9 mouse cellular contexts compared by ENCODE assay signal in the genomic region with DNA sequence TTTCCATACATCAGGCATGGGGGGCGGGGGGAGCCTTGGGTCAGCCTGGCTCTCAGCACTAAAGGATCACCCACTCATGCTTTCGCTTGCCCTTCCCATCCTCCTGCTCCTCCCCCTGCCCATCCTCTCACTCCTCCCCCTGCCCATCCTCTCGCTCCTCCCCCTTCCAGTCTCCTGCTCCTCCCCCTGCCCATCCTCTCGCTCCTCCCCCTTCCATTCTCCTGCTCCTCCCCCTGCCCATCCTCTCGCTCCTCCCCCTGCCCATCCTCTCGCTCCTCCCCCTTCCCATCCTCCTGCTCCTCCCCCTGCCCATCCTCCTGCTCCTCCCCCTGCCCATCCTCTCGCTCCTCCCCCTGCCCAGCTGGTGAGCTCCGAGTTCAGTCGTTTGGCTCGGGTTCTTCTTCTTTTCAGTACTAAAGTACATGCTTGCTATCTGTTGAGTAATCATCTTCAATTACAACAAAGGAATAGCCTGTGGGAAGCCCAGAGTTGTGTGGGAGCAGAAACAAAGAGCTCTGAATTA. TPM values are rescaled to one million over a fixed set of nuclear protein-coding genes. Genes with fewer than 3 reads are reported as not detected.
A peak's percentile ranks its signal among the peaks of the same experiment; 100 is the strongest.
DNase-seq lines count a peak whose midpoint lies in the region; ATAC-seq and TF ChIP-seq lines count a peak whose summit lies in the region.
"Had no signal": no experiment of that assay in that cellular context is flagged by ENCODE, and none has a peak within 500 bp of the region (broad histone marks: within the 10 kb centered on the region; RNA-seq: fewer than 3 reads in every experiment).

No protein-coding gene starts in this region.

- in situ Hi-C loops in CH12.LX (cut with MboI; ENCODE audit: low pct_ligation_motif_present, low pct_unique_long_range_greater_than_20kb, low sequenced_read_pairs), result no loop called here

- dilution Hi-C loops in CH12.LX (cut with MboI; ENCODE audit: extremely low pct_ligation_motif_present, extremely low pct_unique_long_range_greater_than_20kb, low sequenced_read_pairs), result no loop called here

- H3K27me3 ChIP-seq in CH12.LX (replicated peaks), result no peaks in the 10 kb centered on the region
- H3K27me3 ChIP-seq in forebrain, embryonic 10.5 days (ENCODE audit: poor library complexity, severe bottlenecking), result no peaks in the 10 kb centered on the region
- no peaks in the 10 kb centered on the region for H3K27me3 ChIP-seq in heart, postnatal 0 days (ENCODE audit: control insufficient read depth, insufficient read depth, low read length)

- peak overlapping the region; percentile 72 for H3K4me2 ChIP-seq in CH12.LX (ENCODE audit: insufficient read depth, low read depth, poor library complexity, severe bottlenecking)
- peak overlapping the region; percentile 39 for H3K4me2 ChIP-seq in heart, postnatal 0 days (ENCODE audit: low read depth, low read length)

- TF ChIP-seq RAD21 in CH12.LX (IDR thresholded peaks at IDR 0.05; ENCODE audit: low read depth, low read length), result no peak

- H3K79me2 ChIP-seq in CH12.LX (replicated peaks; ENCODE audit: control insufficient read depth, extremely low read depth, insufficient read depth, poor library complexity, severe bottlenecking), result no peaks in the 10 kb centered on the region

- WGBS in forebrain, embryonic 10.5 days, result 3% methylated on average over 10 of the region's 10 CpGs
- 5% methylated on average over 9 of the region's 10 CpGs for WGBS in heart, postnatal 0 days

- no peak overlapping the region for H3K9ac ChIP-seq in CH12.LX (ENCODE audit: insufficient read depth, low read depth)
- H3K9ac ChIP-seq in heart, postnatal 0 days (replicated peaks; ENCODE audit: low read depth, low read length), result no peak overlapping the region

- H3K4me3 ChIP-seq in CH12.LX (replicated peaks in 1 of 3; ENCODE audit: low read depth in 2 of 3, low read length in 2 of 3, poor library complexity in 1 of 3), result no peak overlapping the region
- peak overlapping the region; percentile 45 for H3K4me3 ChIP-seq in forebrain, embryonic 10.5 days
- H3K4me3 ChIP-seq in heart, postnatal 0 days (ENCODE audit: low read depth, low read length), result 0 out of 2 replicates have a peak overlapping the region, but pooled peaks have one; percentile 3

- TF ChIP-seq EP300 in CH12.LX (IDR thresholded peaks at IDR 0.05; ENCODE audit: low read length), result no peak
- TF ChIP-seq EP300 in heart, postnatal 0 days (IDR thresholded peaks at IDR 0.05; ENCODE audit: low read depth), result no peak

- no peaks in the 10 kb centered on the region for H3K9me3 ChIP-seq in CH12.LX (replicated peaks; ENCODE audit: low read length)
- H3K9me3 ChIP-seq in forebrain, embryonic 10.5 days, result no peaks in the 10 kb centered on the region
- H3K9me3 ChIP-seq in heart, postnatal 0 days (replicated peaks; ENCODE audit: control insufficient read depth, low read length), result no peaks in the 10 kb centered on the region

- peaks cover 0 to 3% of the 10 kb centered on the region in 2 experiments for H3K36me3 ChIP-seq in CH12.LX (replicated peaks in 1 of 2; ENCODE audit: control insufficient read depth in 1 of 2, insufficient read depth in 1 of 2, low read length in 1 of 2)
- H3K36me3 ChIP-seq in forebrain, embryonic 10.5 days (replicated peaks), result no peaks in the 10 kb centered on the region
- no peaks in the 10 kb centered on the region for H3K36me3 ChIP-seq in heart, postnatal 0 days (replicated peaks; ENCODE audit: control insufficient read depth, insufficient read depth, low read length)

- TF ChIP-seq CTCF in CH12.LX (conservative IDR thresholded peaks at IDR 0.05 in 1 of 2, IDR thresholded peaks at IDR 0.05 in 1 of 2; ENCODE audit: low read depth in 2 of 2, low read length in 2 of 2), result no peak
- TF ChIP-seq CTCF in heart, postnatal 0 days (IDR thresholded peaks at IDR 0.05; ENCODE audit: low read depth), result no peak

- peaks cover 9 to 21% of the 10 kb centered on the region in 2 experiments for H3K4me1 ChIP-seq in CH12.LX (ENCODE audit: control insufficient read depth in 1 of 2, insufficient read depth in 2 of 2)
- peaks cover 25% of the 10 kb centered on the region for H3K4me1 ChIP-seq in forebrain, embryonic 10.5 days
- H3K4me1 ChIP-seq in heart, postnatal 0 days (ENCODE audit: control insufficient read depth, insufficient read depth), result peaks cover 15% of the 10 kb centered on the region; the same call in 1 of the 2 replicates

- H3K27ac ChIP-seq in CH12.LX (ENCODE audit: insufficient read depth, low read depth), result no peak overlapping the region
- peak overlapping the region; percentile 70; the same call in 1 of the 2 replicates for H3K27ac ChIP-seq in forebrain, embryonic 10.5 days
- H3K27ac ChIP-seq in heart, postnatal 0 days (ENCODE audit: low read depth), result peak overlapping the region; percentile 40; the same call in 1 of the 2 replicates

- DNase-seq in CH12.LX (ENCODE audit: extremely low read depth), result peak; percentile 81
- DNase-seq in adrenal gland, adult 2 months, result peak; percentile 86
- peak; percentile 85 for DNase-seq in forebrain, embryonic 10.5 days (ENCODE audit: extremely low spot score, low spot score)
- DNase-seq in heart, postnatal 0 days (ENCODE audit: low spot score), result peak; percentile 80
- peak; percentile 84 to 85 for DNase-seq in kidney, postnatal 36 days
- DNase-seq in lung, postnatal 14 days, result peak; percentile 80
- peak; percentile 75 for DNase-seq in ovary, postnatal 36 days (ENCODE audit: low spot score)
- peak; percentile 31 for DNase-seq in urinary bladder, postnatal 10 days (ENCODE audit: low spot score)

- TF ChIP-seq POLR2A in CH12.LX (IDR thresholded peaks at IDR 0.05; ENCODE audit: low read depth, low read length), result no peak

- ATAC-seq in heart, postnatal 0 days (ENCODE audit: insufficient read depth, low read depth), result peak; percentile 43; the same call in 1 of the 2 replicates

TF ChIP-seq in CH12.LX, 34 proteins besides CTCF, POLR2A, EP300 and RAD21:
- no peak for TF ChIP-seq ZMIZ1 (IDR thresholded peaks at IDR 0.05; ENCODE audit: low read depth, low read length)
- 0 out of 2 replicates have a peak, but pooled peaks have one; percentile 42 for TF ChIP-seq MAZ (IDR thresholded peaks at IDR 0.05; ENCODE audit: low read depth, low read length)
- no peak for TF ChIP-seq MEF2A (IDR thresholded peaks at IDR 0.05; ENCODE audit: borderline replicate concordance, low read depth, low read length)
- no peak for TF ChIP-seq ZC3H11A (IDR thresholded peaks at IDR 0.05; ENCODE audit: low read depth, low read length)
- no peak for TF ChIP-seq UBTF (IDR thresholded peaks at IDR 0.05; ENCODE audit: low read depth, low read length)
- TF ChIP-seq KAT2A (IDR thresholded peaks at IDR 0.05; ENCODE audit: insufficient replicate concordance, low read length), result 0 out of 2 replicates have a peak, but pooled peaks have one; percentile 21
- TF ChIP-seq ETS1 (conservative IDR thresholded peaks at IDR 0.05; ENCODE audit: low read depth, low read length), result no peak
- no peak for TF ChIP-seq E2F4 (IDR thresholded peaks at IDR 0.05; ENCODE audit: insufficient replicate concordance, low read depth, low read length)

RNA-seq across cellular contexts. Expression of a gene that starts 8.0 kb away (rescaled TPM):
- 83.7 and 85.1 TPM in 2 replicates for total RNA-seq in CH12.LX (2012; rRNA removed)
- 94.5 and 105 TPM in 2 replicates for total RNA-seq in CH12.LX (2014; rRNA removed)
- polyA plus RNA-seq in CH12.LX (2012; ENCODE audit: insufficient read length, low read depth), result 73.4 and 75.9 TPM in 2 replicates
- 10 to 100 TPM; 28.5 to 43.5 TPM for total RNA-seq in adrenal gland, adult 2 months (2021)
- 55.1 and 63.5 TPM in 2 replicates for polyA plus RNA-seq in adrenal gland, adult 2 months (2012; rRNA removed)
- 192 and 203 TPM in 2 replicates for polyA plus RNA-seq in forebrain, embryonic 10.5 days (2016; fragmentation: Nextera tagmentation; extraction: Ambion mirVana)
- total RNA-seq in heart, postnatal 0 days (2014; rRNA removed; ENCODE audit: low replicate concordance), result 211 and 235 TPM in 2 replicates
- polyA plus RNA-seq in heart, postnatal 0 days (2015; fragmentation: Nextera tagmentation; extraction: Ambion mirVana), result 128 and 141 TPM in 2 replicates

RNA-seq across cellular contexts. Expression of a gene that starts 35.1 kb away (rescaled TPM):
- total RNA-seq in CH12.LX (2012; rRNA removed) (18.8 and 27.9 TPM in 2 replicates), CH12.LX (2014; rRNA removed) (11.7 and 14.3 TPM in 2 replicates)
- polyA plus RNA-seq in CH12.LX (2012; ENCODE audit: insufficient read length, low read depth), result 31.6 and 31.8 TPM in 2 replicates
- 10 to 100 TPM; 38.8 to 41.0 TPM for total RNA-seq in adrenal gland, adult 2 months (2021)
- polyA plus RNA-seq in adrenal gland, adult 2 months (2012; rRNA removed), result 84.1 and 106 TPM in 2 replicates
- 60.7 and 62.2 TPM in 2 replicates for polyA plus RNA-seq in forebrain, embryonic 10.5 days (2016; fragmentation: Nextera tagmentation; extraction: Ambion mirVana)
- 25.4 and 26.9 TPM in 2 replicates for total RNA-seq in heart, postnatal 0 days (2014; rRNA removed; ENCODE audit: low replicate concordance)
- polyA plus RNA-seq in heart, postnatal 0 days (2015; fragmentation: Nextera tagmentation; extraction: Ambion mirVana), result 27.4 and 29.3 TPM in 2 replicates

RNA-seq across cellular contexts. Expression of a gene that starts 35.1 kb away (rescaled TPM):
- total RNA-seq in CH12.LX (2012; rRNA removed), result not detected in 2 replicates
- total RNA-seq in CH12.LX (2014; rRNA removed), result not detected in 2 replicates
- not detected in 2 replicates for polyA plus RNA-seq in CH12.LX (2012; ENCODE audit: insufficient read length, low read depth)
- total RNA-seq in adrenal gland, adult 2 months (2021), result under 1 TPM; 0.86 to 0.97 TPM
- 2.1 and 2.5 TPM in 2 replicates for polyA plus RNA-seq in adrenal gland, adult 2 months (2012; rRNA removed)
- 0.17 TPM in 1 of 2 replicates, not detected in the other for polyA plus RNA-seq in forebrain, embryonic 10.5 days (2016; fragmentation: Nextera tagmentation; extraction: Ambion mirVana)
- 0.19 and 2.0 TPM in 2 replicates for total RNA-seq in heart, postnatal 0 days (2014; rRNA removed; ENCODE audit: low replicate concordance)
- polyA plus RNA-seq in heart, postnatal 0 days (2015; fragmentation: Nextera tagmentation; extraction: Ambion mirVana), result 0.07 and 0.08 TPM in 2 replicates

RNA-seq across cellular contexts. Expression of a gene that starts 35.9 kb away (rescaled TPM):
- total RNA-seq in CH12.LX (2012; rRNA removed) (0.04 TPM in 1 of 2 replicates, not detected in the other), CH12.LX (2014; rRNA removed) (not detected in 2 replicates)
- polyA plus RNA-seq in CH12.LX (2012; ENCODE audit: insufficient read length, low read depth), result 0.11 TPM in 1 of 2 replicates, not detected in the other
- 1 to 10 TPM; 1.4 to 3.1 TPM for total RNA-seq in adrenal gland, adult 2 months (2021)
- polyA plus RNA-seq in adrenal gland, adult 2 months (2012; rRNA removed), result 1.1 and 1.6 TPM in 2 replicates
- polyA plus RNA-seq in forebrain, embryonic 10.5 days (2016; fragmentation: Nextera tagmentation; extraction: Ambion mirVana), result 0.11 and 0.17 TPM in 2 replicates
- total RNA-seq in heart, postnatal 0 days (2014; rRNA removed; ENCODE audit: low replicate concordance), result not detected in 2 replicates
- polyA plus RNA-seq in heart, postnatal 0 days (2015; fragmentation: Nextera tagmentation; extraction: Ambion mirVana), result 0.07 and 0.22 TPM in 2 replicates
- polyA plus RNA-seq: large intestine, adult 2 months had no signal

Comparison
In these comparisons a context has a peak if more than half of its experiments do, and no peak if none do; other contexts are left out.
1. DNase-seq: peak in every context shown above with its lines; median percentile 86 in adrenal gland, adult 2 months; 85 in forebrain, embryonic 10.5 days; 84 in kidney, postnatal 36 days; 81 in CH12.LX; 80 in heart, postnatal 0 days; 80 in lung, postnatal 14 days; 75 in ovary, postnatal 36 days; 31 in urinary bladder, postnatal 10 days.
2. H3K4me3 ChIP-seq: peak in forebrain, embryonic 10.5 days (single experiment) and heart, postnatal 0 days (single experiment); none in CH12.LX (0 of 3).